8 mouse cellular contexts compared by ENCODE assay signal in the genomic region with DNA sequence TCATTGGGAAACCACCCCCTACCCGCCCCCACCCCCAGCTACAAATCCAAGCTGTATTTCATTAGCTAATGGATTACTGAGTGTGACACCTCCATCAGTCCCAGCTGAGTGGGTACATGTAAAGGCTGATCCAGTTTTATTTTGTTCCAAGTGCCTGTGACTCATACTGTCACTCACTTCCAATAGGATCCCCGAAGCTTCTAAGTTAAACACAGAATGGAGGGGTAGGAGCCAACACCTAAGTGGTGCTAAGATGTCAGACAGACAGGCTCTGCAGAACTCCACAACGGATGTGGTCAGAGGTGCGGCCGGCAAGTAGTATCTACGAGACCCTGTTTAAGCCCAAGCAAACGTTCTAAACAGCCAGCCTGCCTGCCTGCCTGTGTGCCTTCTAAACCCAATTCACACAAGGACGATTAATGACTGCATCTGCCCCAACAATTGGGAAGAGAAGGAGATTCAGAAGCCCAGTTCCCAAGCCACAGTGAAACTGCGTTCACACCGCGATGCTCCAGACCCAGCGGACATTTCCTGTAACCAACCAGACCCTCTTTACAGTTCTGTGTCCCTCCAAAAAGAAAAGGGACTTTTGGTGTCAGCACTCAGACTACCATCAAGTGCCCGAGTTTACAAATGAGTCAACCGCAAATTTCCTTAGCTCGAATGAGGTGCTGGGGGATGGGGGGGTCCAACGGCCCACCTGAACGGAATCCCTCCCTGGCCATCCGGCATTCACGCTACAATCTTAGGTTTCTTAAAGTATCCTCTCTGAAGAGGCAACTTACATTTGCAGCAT. TPM values are rescaled to one million over a fixed set of nuclear protein-coding genes. Genes with fewer than 3 reads are reported as not detected.
A peak's percentile ranks its signal among the peaks of the same experiment; 100 is the strongest.
DNase-seq lines count a peak whose midpoint lies in the region; ATAC-seq and TF ChIP-seq lines count a peak whose summit lies in the region.

No protein-coding gene starts in this region.

- peak overlapping the region; percentile 90 for H3K4me2 ChIP-seq in hindbrain, embryonic 16.5 days (ENCODE audit: low read length)
- peak overlapping the region; percentile 99 for H3K4me2 ChIP-seq in liver, embryonic 16.5 days (ENCODE audit: low read depth, low read length)
- peak overlapping the region; percentile 86 for H3K4me2 ChIP-seq in stomach, embryonic 16.5 days (ENCODE audit: low read depth, low read length)

- H3K4me1 ChIP-seq in embryonic facial prominence, embryonic 10.5 days, result peaks cover 59% of the 10 kb centered on the region
- peaks cover 30% of the 10 kb centered on the region for H3K4me1 ChIP-seq in hindbrain, embryonic 16.5 days (ENCODE audit: control insufficient read depth, insufficient read depth, low read depth, low read length)
- peaks cover 44% of the 10 kb centered on the region for H3K4me1 ChIP-seq in liver, embryonic 16.5 days (ENCODE audit: control insufficient read depth, low read depth, low read length)
- peaks cover 16% of the 10 kb centered on the region; the same call in 1 of the 2 replicates for H3K4me1 ChIP-seq in stomach, embryonic 16.5 days (ENCODE audit: control insufficient read depth, insufficient read depth, low read length)

- H3K9me3 ChIP-seq in embryonic facial prominence, embryonic 10.5 days, result no peaks in the 10 kb centered on the region
- H3K9me3 ChIP-seq in hindbrain, embryonic 16.5 days (ENCODE audit: control insufficient read depth, low read length), result no peaks in the 10 kb centered on the region
- no peaks in the 10 kb centered on the region for H3K9me3 ChIP-seq in liver, embryonic 16.5 days (replicated peaks; ENCODE audit: control insufficient read depth, low read length)
- H3K9me3 ChIP-seq in stomach, embryonic 16.5 days (replicated peaks; ENCODE audit: control insufficient read depth, low read length), result no peaks in the 10 kb centered on the region

- peak overlapping the region; percentile 45 for H3ac ChIP-seq in C2C12 (ENCODE audit: control insufficient read depth, insufficient read length, low read depth)

- peak; percentile 90 for DNase-seq in heart, adult 11 months
- DNase-seq in heart, postnatal 10 days, result no peak
- no peak for DNase-seq in embryonic facial prominence, embryonic 10.5 days (ENCODE audit: low spot score)
- DNase-seq in retina, embryonic 14.5 days (ENCODE audit: low spot score), result no peak

- no peak for TF ChIP-seq CTCF in C2C12 (IDR thresholded peaks at IDR 0.05; ENCODE audit: control insufficient read depth, insufficient read depth, insufficient read length)

- peak overlapping the region; percentile 94 for H3K27ac ChIP-seq in embryonic facial prominence, embryonic 10.5 days (replicated peaks)
- H3K27ac ChIP-seq in hindbrain, embryonic 16.5 days (ENCODE audit: low read depth, low read length), result peak overlapping the region; percentile 19; the same call in 1 of the 2 replicates
- H3K27ac ChIP-seq in liver, embryonic 16.5 days (ENCODE audit: low read length), result peak overlapping the region; percentile 93
- H3K27ac ChIP-seq in stomach, embryonic 16.5 days (ENCODE audit: low read length), result peak overlapping the region; percentile 91

- no peak for ATAC-seq in hindbrain, embryonic 16.5 days
- ATAC-seq in liver, embryonic 16.5 days (ENCODE audit: low read depth), result no peak
- ATAC-seq in stomach, embryonic 16.5 days (ENCODE audit: insufficient read depth, low FRiP score), result no peak

- no peaks in the 10 kb centered on the region for H3K27me3 ChIP-seq in C2C12 (ENCODE audit: control insufficient read depth, insufficient read depth, insufficient read length)
- H3K27me3 ChIP-seq in embryonic facial prominence, embryonic 10.5 days (replicated peaks; ENCODE audit: low read depth, poor library complexity, severe bottlenecking), result peaks cover 33% of the 10 kb centered on the region
- no peaks in the 10 kb centered on the region for H3K27me3 ChIP-seq in hindbrain, embryonic 16.5 days (replicated peaks; ENCODE audit: control insufficient read depth, insufficient read depth, low read length)
- no peaks in the 10 kb centered on the region for H3K27me3 ChIP-seq in liver, embryonic 16.5 days (ENCODE audit: control insufficient read depth, insufficient read depth, low read depth, low read length)
- H3K27me3 ChIP-seq in stomach, embryonic 16.5 days (ENCODE audit: control insufficient read depth, insufficient read depth, low read length), result no peaks in the 10 kb centered on the region

- no peaks in the 10 kb centered on the region for H3K36me3 ChIP-seq in C2C12 (ENCODE audit: control insufficient read depth, insufficient read depth)
- H3K36me3 ChIP-seq in embryonic facial prominence, embryonic 10.5 days (replicated peaks), result peaks cover 7% of the 10 kb centered on the region
- no peaks in the 10 kb centered on the region for H3K36me3 ChIP-seq in hindbrain, embryonic 16.5 days (ENCODE audit: control insufficient read depth, insufficient read depth, low read length)
- H3K36me3 ChIP-seq in liver, embryonic 16.5 days (ENCODE audit: control insufficient read depth, insufficient read depth), result no peaks in the 10 kb centered on the region
- no peaks in the 10 kb centered on the region for H3K36me3 ChIP-seq in stomach, embryonic 16.5 days (ENCODE audit: control insufficient read depth, insufficient read depth, low read length)

- intact Hi-C loops in heart, postnatal 10 days (cut with DNase I), result no loop called here

- H3K79me2 ChIP-seq in C2C12 (ENCODE audit: control insufficient read depth, insufficient read depth), result peaks cover 28% of the 10 kb centered on the region

- no peaks in the 10 kb centered on the region for H3K79me3 ChIP-seq in C2C12 (ENCODE audit: low read depth)

- peak overlapping the region; percentile 80 for H3K9ac ChIP-seq in hindbrain, embryonic 16.5 days (ENCODE audit: low read depth, low read length)
- peak overlapping the region; percentile 95 for H3K9ac ChIP-seq in liver, embryonic 16.5 days (ENCODE audit: low read depth, low read length)
- H3K9ac ChIP-seq in stomach, embryonic 16.5 days (ENCODE audit: low read length), result peak overlapping the region; percentile 85

- 2% methylated on average over 19 of the region's 19 CpGs for WGBS in embryonic facial prominence, embryonic 10.5 days
- 2% methylated on average over 19 of the region's 19 CpGs for WGBS in hindbrain, embryonic 16.5 days
- 2% methylated on average over 19 of the region's 19 CpGs for WGBS in liver, embryonic 16.5 days (ENCODE audit: insufficient replicate concordance)
- 4% methylated on average over 19 of the region's 19 CpGs for WGBS in stomach, embryonic 16.5 days

- H3K4me3 ChIP-seq in C2C12 (ENCODE audit: insufficient read depth, poor library complexity, severe bottlenecking), result peak overlapping the region; percentile 51
- peak overlapping the region; percentile 81 for H3K4me3 ChIP-seq in embryonic facial prominence, embryonic 10.5 days
- peak overlapping the region; percentile 83 for H3K4me3 ChIP-seq in hindbrain, embryonic 16.5 days (ENCODE audit: low read length)
- H3K4me3 ChIP-seq in liver, embryonic 16.5 days (ENCODE audit: low read depth, low read length), result peak overlapping the region; percentile 87
- peak overlapping the region; percentile 73 for H3K4me3 ChIP-seq in stomach, embryonic 16.5 days (replicated peaks; ENCODE audit: low read length)

TF ChIP-seq in C2C12, 6 proteins besides CTCF, POLR2A, EP300 and RAD21:
- no peak for TF ChIP-seq MYOD1 (IDR thresholded peaks at IDR 0.05; ENCODE audit: control insufficient read depth, insufficient read length, low read depth)

RNA-seq across cellular contexts. Expression of gene Ccdc88c, which starts 1.2 kb away (rescaled TPM):
- 10 to 100 TPM; 11.9 to 13.2 TPM for total RNA-seq in heart, postnatal 10 days (2021)
- 6.1 TPM for polyA plus RNA-seq in C2C12 (2012; fragmentation: generic; extraction: Trizol)
- 10.8 and 12.5 TPM in 2 replicates for polyA plus RNA-seq in embryonic facial prominence, embryonic 10.5 days (2016; fragmentation: Nextera tagmentation; extraction: Ambion mirVana)
- polyA plus RNA-seq in hindbrain, embryonic 16.5 days (2015; fragmentation: Nextera tagmentation; extraction: Ambion mirVana), result 9.0 and 10.9 TPM in 2 replicates
- polyA plus RNA-seq in liver, embryonic 16.5 days (2015; fragmentation: Nextera tagmentation; extraction: Ambion mirVana), result 5.9 and 6.1 TPM in 2 replicates
- polyA plus RNA-seq in stomach, embryonic 16.5 days (2015; fragmentation: Nextera tagmentation; extraction: Ambion mirVana), result 8.3 and 11.1 TPM in 2 replicates

RNA-seq across cellular contexts. Expression of gene Ppp4r3a, which starts 55.9 kb away (rescaled TPM):
- total RNA-seq in heart, postnatal 10 days (2021), result 10 to 100 TPM; 37.6 to 38.9 TPM
- 12.7 TPM for polyA plus RNA-seq in C2C12 (2012; fragmentation: generic; extraction: Trizol)
- 50.5 and 55.4 TPM in 2 replicates for polyA plus RNA-seq in embryonic facial prominence, embryonic 10.5 days (2016; fragmentation: Nextera tagmentation; extraction: Ambion mirVana)
- polyA plus RNA-seq in hindbrain, embryonic 16.5 days (2015; fragmentation: Nextera tagmentation; extraction: Ambion mirVana), result 18.9 and 20.2 TPM in 2 replicates
- polyA plus RNA-seq in liver, embryonic 16.5 days (2015; fragmentation: Nextera tagmentation; extraction: Ambion mirVana), result 14.8 and 15.0 TPM in 2 replicates
- polyA plus RNA-seq in stomach, embryonic 16.5 days (2015; fragmentation: Nextera tagmentation; extraction: Ambion mirVana), result 21.7 and 28.2 TPM in 2 replicates

Comparison
In these comparisons a context has a peak if more than half of its experiments do, and no peak if none do; other contexts are left out.
1. H3K27ac ChIP-seq: peak in every context shown above with its lines; median percentile 94 in embryonic facial prominence, embryonic 10.5 days; 93 in liver, embryonic 16.5 days; 91 in stomach, embryonic 16.5 days; 19 in hindbrain, embryonic 16.5 days.